Mouse (Mus musculus) regulatory T cell (primary cell): ENCODE results near the gene Sirt3.

Experiments used
- in situ Hi-C: fragments of 300-600 bp; cut with MboI, MseI; formaldehyde crosslinking; loops from one replicate; pipeline ENCODE4 v1.15.1; 2025; ENCODE audit warnings: high pct_unique_total_duplicates

Gene Sirt3

GRCm38 (mm10) chr7:140848591-140848990, 33.5 kb downstream of the Sirt3 start:
- in situ Hi-C loops = no loop called here

GRCm38 (mm10) chr7:140847755-140848580, 34.1 kb downstream of the Sirt3 start, which contains the start of gene Odf3:
TSS of gene Odf3 (plus strand) at chr7:140847805.
- in situ Hi-C loops = no loop called here

- in situ Hi-C loops = no loop called here
Measured at GRCm38 (mm10) chr7:140846676-140847075, 35.4 kb downstream of the Sirt3 start.

- in situ Hi-C loops = no loop called here
Measured at GRCm38 (mm10) chr7:140845683-140846082, 36.4 kb downstream of the Sirt3 start.

GRCm38 (mm10) chr7:140844905-140845665, 37.0 kb downstream of the Sirt3 start, which contains the start of gene Scgb1c1:
TSS of gene Scgb1c1 (plus strand) at chr7:140845547.
- in situ Hi-C loops = loop anchor here (5.0 kb wide), 2 partner anchors 57 to 202 kb away; partner anchors contain the start of gene Cox8b

GRCm38 (mm10) chr7:140843806-140844205, 38.3 kb downstream of the Sirt3 start:
- in situ Hi-C loops = loop anchor here (5.0 kb wide), 2 partner anchors 58 to 203 kb away; partner anchors contain the start of gene Cox8b

GRCm38 (mm10) chr7:140840750-140841735, 41.1 kb downstream of the Sirt3 start:
- in situ Hi-C loops = loop anchor here (5.0 kb wide), 2 partner anchors 61 to 206 kb away; partner anchors contain the start of gene Cox8b

- in situ Hi-C loops = no loop called here
Measured at GRCm38 (mm10) chr7:140839556-140839955, 42.6 kb downstream of the Sirt3 start.

GRCm38 (mm10) chr7:140836243-140837115, 45.6 kb downstream of the Sirt3 start:
- in situ Hi-C loops = no loop called here

- in situ Hi-C loops = no loop called here
Measured at GRCm38 (mm10) chr7:140835758-140836087, 46.4 kb downstream of the Sirt3 start.

- in situ Hi-C loops = no loop called here
Measured at GRCm38 (mm10) chr7:140834968-140835757, 46.9 kb downstream of the Sirt3 start, which contains the start of gene Urah. TSS of gene Urah (plus strand) at chr7:140835018.

GRCm38 (mm10) chr7:140833341-140833740, 48.8 kb downstream of the Sirt3 start:
- in situ Hi-C loops = no loop called here

GRCm38 (mm10) chr7:140831447-140831846, 50.7 kb downstream of the Sirt3 start:
- in situ Hi-C loops = no loop called here

GRCm38 (mm10) chr7:140828171-140828881, 53.8 kb downstream of the Sirt3 start:
- in situ Hi-C loops = no loop called here

GRCm38 (mm10) chr7:140822731-140823130, 59.4 kb downstream of the Sirt3 start:
- in situ Hi-C loops = no loop called here

GRCm38 (mm10) chr7:140821653-140822329, 60.3 kb downstream of the Sirt3 start, which contains the start of gene Zfp941:
TSS of gene Zfp941 (minus strand) at chr7:140822178.
- in situ Hi-C loops = no loop called here

GRCm38 (mm10) chr7:140821305-140821652, 60.8 kb downstream of the Sirt3 start:
- in situ Hi-C loops = no loop called here

GRCm38 (mm10) chr7:140820173-140820572, 61.9 kb downstream of the Sirt3 start:
- in situ Hi-C loops = no loop called here
